Mouse (Mus musculus) embryonic stem cell, embryonic (primary cell): ENCODE results near the gene Gpr39.

Experiments used
- CTCF ChIA-PET, 4 experiments: fragments of 300-600 bp in 2 of 4; fragments of 350-600 bp in 2 of 4; sonication (Branson Sonifier 250); formaldehyde crosslinking; loops; one replicate each; lab custom pipeline; 2022; ENCODE audit warnings: inconsistent platforms in 2 of 4; lab: Charles Lee
- POLR2A ChIA-PET, 4 experiments: fragments of 300-600 bp in 2 of 4; fragments of 350-600 bp in 2 of 4; sonication (Branson Sonifier 250); formaldehyde crosslinking; loops; one replicate each; lab custom pipeline; 2022; ENCODE audit warnings: antibody characterized with exemption in 4 of 4, inconsistent platforms in 1 of 4; lab: Charles Lee

Gpr39 gene

GRCm38 (mm10) chr1:125730537-125730880 lies 53.7 kb downstream of the Gpr39 start:
- ChIA-PET POLR2A (interaction anchor here in 1 of 4 experiments (0.9 to 1.6 kb wide), 2 partner anchors 10 to 295 kb away, joined by 3 to 4 read pairs; partner anchors contain the start of gene Actr3), CTCF (interaction anchor here (0.6 to 1.6 kb wide), 9 partner anchors 9 to 1192 kb away, joined by 3 to 8 read pairs (median 3); no protein-coding TSS in a partner anchor)

- POLR2A ChIA-PET: no interaction called here
- CTCF ChIA-PET: interaction anchor here in 1 of 4 experiments (0.7 kb wide), 1 partner anchor 40 kb away, joined by 3 read pairs; no protein-coding TSS in a partner anchor
These were observed 55.1 kb downstream of the Gpr39 start for GRCm38 (mm10) chr1:125731854-125732253.

- ChIA-PET POLR2A (interaction anchor here in 1 of 4 experiments (2.1 kb wide), 1 partner anchor 15 kb away, joined by 7 read pairs; no protein-coding TSS in a partner anchor), CTCF (interaction anchor here in 2 of 4 experiments (0.6 to 2.1 kb wide), 2 partner anchors 8 to 15 kb away, joined by 7 to 8 read pairs; no protein-coding TSS in a partner anchor)
These were observed 68.0 kb downstream of the Gpr39 start for GRCm38 (mm10) chr1:125744766-125745165.

- POLR2A ChIA-PET: interaction anchor here in 1 of 4 experiments (1.3 kb wide), 1 partner anchor 14 kb away, joined by 3 read pairs; no protein-coding TSS in a partner anchor
- CTCF ChIA-PET: interaction anchor here in 3 of 4 experiments (0.6 to 1.4 kb wide), 3 partner anchors 26 to 398 kb away, joined by 3 to 4 read pairs (median 4); no protein-coding TSS in a partner anchor
These were observed 78.7 kb downstream of the Gpr39 start for GRCm38 (mm10) chr1:125755335-125755996.

- ChIA-PET CTCF (interaction anchor here in 1 of 4 experiments (0.6 kb wide), 1 partner anchor 321 kb away, joined by 3 read pairs; no protein-coding TSS in a partner anchor), POLR2A (interaction anchor here in 2 of 4 experiments (0.6 to 1.3 kb wide), 2 partner anchors 15 to 371 kb away, joined by 3 to 7 read pairs; no protein-coding TSS in a partner anchor)
These were observed 83.3 kb downstream of the Gpr39 start for GRCm38 (mm10) chr1:125759972-125760695.

GRCm38 (mm10) chr1:125760696-125761025 lies 83.9 kb downstream of the Gpr39 start:
- ChIA-PET CTCF (no interaction called here), POLR2A (interaction anchor here in 1 of 4 experiments (1.3 kb wide), 1 partner anchor 15 kb away, joined by 7 read pairs; no protein-coding TSS in a partner anchor)

GRCm38 (mm10) chr1:125762076-125762475 lies 85.3 kb downstream of the Gpr39 start:
- POLR2A ChIA-PET: no interaction called here
- CTCF ChIA-PET: no interaction called here

GRCm38 (mm10) chr1:125789804-125790203 lies 113.0 kb downstream of the Gpr39 start:
- ChIA-PET CTCF (interaction anchor here in 3 of 4 experiments (0.5 to 1.8 kb wide), 27 partner anchors 9 to 1524 kb away, joined by 3 to 15 read pairs (median 3); no protein-coding TSS in a partner anchor), POLR2A (no interaction called here)

GRCm38 (mm10) chr1:125800506-125800905 lies 123.7 kb downstream of the Gpr39 start:
- ChIA-PET POLR2A (no interaction called here), CTCF (interaction anchor here in 1 of 4 experiments (0.6 kb wide), 1 partner anchor 493 kb away, joined by 3 read pairs; no protein-coding TSS in a partner anchor)

GRCm38 (mm10) chr1:125808426-125808825 lies 131.6 kb downstream of the Gpr39 start:
- CTCF ChIA-PET: no interaction called here
- POLR2A ChIA-PET: no interaction called here

GRCm38 (mm10) chr1:125813141-125813782 lies 136.5 kb downstream of the Gpr39 start:
- CTCF ChIA-PET: interaction anchor here in 2 of 4 experiments (0.9 to 1.6 kb wide), 3 partner anchors 11 to 23 kb away, joined by 3 to 5 read pairs (median 3); no protein-coding TSS in a partner anchor
- POLR2A ChIA-PET: interaction anchor here in 1 of 4 experiments (0.6 kb wide), 1 partner anchor 379 kb away, joined by 3 read pairs; no protein-coding TSS in a partner anchor

GRCm38 (mm10) chr1:125821101-125821500 lies 144.3 kb downstream of the Gpr39 start:
- CTCF ChIA-PET: no interaction called here
- POLR2A ChIA-PET: no interaction called here

GRCm38 (mm10) chr1:125823611-125824010 lies 146.8 kb downstream of the Gpr39 start:
- ChIA-PET POLR2A (interaction anchor here in 1 of 4 experiments (0.6 kb wide), 1 partner anchor 668 kb away, joined by 4 read pairs; no protein-coding TSS in a partner anchor), CTCF (interaction anchor here in 1 of 4 experiments (1.2 to 2.1 kb wide), 2 partner anchors 10 to 34 kb away, joined by 3 to 7 read pairs; no protein-coding TSS in a partner anchor)

- POLR2A ChIA-PET: interaction anchor here in 1 of 4 experiments (0.6 kb wide), 1 partner anchor 169 kb away, joined by 3 read pairs; no protein-coding TSS in a partner anchor
- CTCF ChIA-PET: no interaction called here
These were observed 160.7 kb downstream of the Gpr39 start for GRCm38 (mm10) chr1:125837507-125837906.

- CTCF ChIA-PET: interaction anchor here in 2 of 4 experiments (0.5 to 1.5 kb wide), 3 partner anchors 50 to 73 kb away, joined by 3 to 4 read pairs (median 3); partner anchors contain the start of gene Lypd1 (in 1 of the 2)
- POLR2A ChIA-PET: interaction anchor here in 3 of 4 experiments (0.6 to 1.5 kb wide), 4 partner anchors 12 to 153 kb away, joined by 3 to 9 read pairs (median 4); no protein-coding TSS in a partner anchor
These were observed 163.1 kb downstream of the Gpr39 start for GRCm38 (mm10) chr1:125839746-125840392.

- ChIA-PET POLR2A (interaction anchor here in 1 of 4 experiments (2.4 kb wide), 1 partner anchor 15 kb away, joined by 9 read pairs; no protein-coding TSS in a partner anchor), CTCF (interaction anchor here in 2 of 4 experiments (0.6 kb wide), 2 partner anchors 56 to 125 kb away, joined by 4 read pairs; no protein-coding TSS in a partner anchor)
These were observed 177.9 kb downstream of the Gpr39 start for GRCm38 (mm10) chr1:125854646-125855045.

- POLR2A ChIA-PET: interaction anchor here in 2 of 4 experiments (0.6 kb wide), 2 partner anchors 66 to 351 kb away, joined by 3 to 5 read pairs; no protein-coding TSS in a partner anchor
- CTCF ChIA-PET: interaction anchor here in 1 of 4 experiments (0.6 kb wide), 1 partner anchor 241 kb away, joined by 6 read pairs; no protein-coding TSS in a partner anchor
These were observed 181.8 kb downstream of the Gpr39 start for GRCm38 (mm10) chr1:125858631-125859030.
